Mouse (Mus musculus): ENCODE results near the gene Mrpl46. TPM values are rescaled to one million over a fixed set of nuclear protein-coding genes. Genes with fewer than 3 reads are reported as not detected.

Gene Mrpl46
- total RNA-seq, 2 experiments from 2014 or later: 25.8 to 31.8 TPM

GRCm38 (mm10) chr7:78769075-78769652 is 14.2 kb downstream of the Mrpl46 start:
- no peak for DNase-seq (ENCODE audit: extremely low spot score in 1 of 2, low spot score in 1 of 2)

GRCm38 (mm10) chr7:78767929-78768531 is 15.3 kb downstream of the Mrpl46 start:
- DNase-seq (ENCODE audit: extremely low spot score in 1 of 2, low spot score in 1 of 2): no peak

- DNase-seq (ENCODE audit: extremely low spot score in 1 of 2, low spot score in 1 of 2): peak; percentile 91 to 97
Observed at GRCm38 (mm10) chr7:78766019-78766683, 17.2 kb downstream of the Mrpl46 start.

DNA sequence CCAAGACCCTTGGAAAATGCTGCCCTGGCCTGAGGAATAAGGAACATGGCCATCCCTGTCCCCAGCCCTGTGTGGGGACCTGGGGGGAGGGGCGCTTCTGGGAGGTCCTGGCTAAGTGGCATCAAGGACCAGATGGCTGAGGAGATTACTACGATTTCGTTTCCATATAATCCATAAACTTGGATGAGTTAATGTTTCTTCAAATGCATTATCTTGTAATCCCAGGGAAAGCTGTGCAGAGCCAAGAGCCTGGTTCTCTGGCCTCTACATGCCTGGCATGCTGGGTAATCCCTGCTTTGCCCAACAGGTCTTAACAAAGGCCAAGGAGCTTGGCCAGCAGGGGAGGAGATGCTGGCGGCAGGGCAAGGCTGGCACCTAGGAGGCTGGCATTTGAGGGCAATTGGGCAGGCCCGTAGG is 18.1 kb downstream of the Mrpl46 start:
- DNase-seq (ENCODE audit: extremely low spot score in 1 of 2, low spot score in 1 of 2): no peak

GRCm38 (mm10) chr7:78763801-78764200 is 19.5 kb downstream of the Mrpl46 start:
- no peak for DNase-seq (ENCODE audit: extremely low spot score in 1 of 2, low spot score in 1 of 2)

DNA sequence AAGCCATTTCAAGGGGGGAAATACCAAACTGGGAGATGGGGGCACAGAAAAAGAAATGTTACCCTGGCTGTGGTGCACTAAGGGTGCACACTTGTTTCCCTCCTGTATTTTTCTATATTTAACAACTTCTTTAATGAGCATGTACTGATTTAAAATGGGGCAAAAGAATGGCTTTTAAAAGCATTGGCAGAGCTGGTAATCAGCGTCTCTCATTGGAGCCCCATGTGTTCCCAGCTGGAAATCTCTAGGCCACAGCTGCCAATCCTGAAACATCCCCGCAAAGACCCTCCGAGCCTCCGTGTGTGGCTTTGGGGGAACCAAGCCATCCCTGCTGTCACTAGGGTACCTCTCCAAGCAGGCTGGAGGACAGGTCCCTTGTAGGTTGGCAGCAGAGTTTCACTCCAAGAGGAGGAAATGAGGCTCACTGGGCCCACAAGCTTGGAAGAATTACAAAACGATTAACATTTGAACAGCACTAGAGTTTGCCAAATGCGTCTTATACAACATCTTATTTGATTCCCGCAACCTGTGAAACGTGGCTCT is 28.8 kb downstream of the Mrpl46 start:
- DNase-seq (ENCODE audit: extremely low spot score in 1 of 2, low spot score in 1 of 2): peak; percentile 13 to 18

DNA sequence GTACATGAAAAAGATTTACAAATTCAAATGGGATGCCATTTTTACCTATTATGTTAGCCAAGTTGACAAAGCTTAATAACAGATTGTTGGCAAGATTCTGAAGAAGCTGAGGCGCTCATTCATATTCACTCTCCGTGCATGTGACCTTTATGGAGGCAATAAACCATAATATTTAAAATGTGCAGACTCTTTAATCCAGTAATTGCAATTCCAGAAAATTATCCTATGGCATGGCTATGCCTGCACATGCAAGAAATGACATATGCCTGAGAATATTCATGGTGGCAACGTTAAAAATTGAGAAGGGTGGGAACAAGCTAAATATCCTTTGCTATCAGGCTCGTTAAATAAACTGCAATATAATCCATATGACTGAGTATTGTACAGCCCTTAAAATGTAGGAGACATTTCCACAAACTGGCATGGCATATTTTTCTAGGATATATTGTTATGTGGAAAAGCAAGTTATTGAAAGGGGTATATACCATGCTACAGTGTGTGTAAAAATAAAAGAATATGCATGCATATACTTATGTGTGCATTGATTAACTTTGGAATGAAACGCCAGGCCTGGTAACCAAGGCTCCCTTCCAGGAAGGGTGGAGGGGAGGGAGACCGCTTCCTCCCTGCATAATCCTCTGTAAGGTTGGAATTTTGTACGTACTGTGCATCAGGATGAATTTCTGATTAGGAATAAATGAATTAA is 29.4 kb downstream of the Mrpl46 start:
- DNase-seq (ENCODE audit: extremely low spot score in 1 of 2, low spot score in 1 of 2): no peak

- DNase-seq (ENCODE audit: extremely low spot score in 1 of 2, low spot score in 1 of 2): no peak
Observed at GRCm38 (mm10) chr7:78752961-78753360, 30.4 kb downstream of the Mrpl46 start.

- no peak for DNase-seq (ENCODE audit: extremely low spot score in 1 of 2, low spot score in 1 of 2)
Observed at GRCm38 (mm10) chr7:78743731-78744385, 39.5 kb downstream of the Mrpl46 start.

- DNase-seq (ENCODE audit: extremely low spot score in 1 of 2, low spot score in 1 of 2): no peak
Observed at GRCm38 (mm10) chr7:78739351-78740000, 43.9 kb downstream of the Mrpl46 start.

DNA sequence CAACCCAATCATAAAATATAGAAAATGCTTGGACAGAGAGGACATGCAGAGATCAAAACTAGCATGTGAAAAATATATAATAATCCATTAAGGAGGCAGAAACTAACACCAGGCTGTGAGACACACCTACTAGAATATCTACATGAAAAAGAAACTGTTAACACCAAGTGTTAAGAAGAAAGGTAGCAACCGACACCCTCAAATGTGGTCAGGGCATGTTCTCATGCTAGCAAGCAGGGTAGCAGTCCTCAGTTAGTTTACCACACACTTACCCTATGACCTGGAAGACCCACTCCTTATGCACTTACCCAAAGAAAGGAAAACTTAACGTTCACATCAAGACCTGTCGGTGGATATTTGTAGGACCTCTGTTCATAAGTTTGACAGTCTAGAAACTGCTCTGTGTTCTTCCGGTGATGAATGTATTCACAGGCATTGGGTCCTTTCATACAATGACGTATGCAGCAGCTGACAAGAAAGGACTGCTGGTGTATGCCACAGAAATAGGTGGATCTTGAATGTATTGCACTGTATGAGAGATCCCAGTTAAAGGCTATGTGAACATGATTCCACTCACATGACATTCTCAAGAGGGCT is 45.6 kb downstream of the Mrpl46 start, which contains the start of gene Ntrk3:
Gene Ntrk3, minus strand, starts transcription at position 399 of the 597 bp plus-strand sequence.
- no peak for DNase-seq (ENCODE audit: extremely low spot score in 1 of 2, low spot score in 1 of 2)

GRCm38 (mm10) chr7:78737196-78737595 is 46.1 kb downstream of the Mrpl46 start:
- no peak for DNase-seq (ENCODE audit: extremely low spot score in 1 of 2, low spot score in 1 of 2)

DNA sequence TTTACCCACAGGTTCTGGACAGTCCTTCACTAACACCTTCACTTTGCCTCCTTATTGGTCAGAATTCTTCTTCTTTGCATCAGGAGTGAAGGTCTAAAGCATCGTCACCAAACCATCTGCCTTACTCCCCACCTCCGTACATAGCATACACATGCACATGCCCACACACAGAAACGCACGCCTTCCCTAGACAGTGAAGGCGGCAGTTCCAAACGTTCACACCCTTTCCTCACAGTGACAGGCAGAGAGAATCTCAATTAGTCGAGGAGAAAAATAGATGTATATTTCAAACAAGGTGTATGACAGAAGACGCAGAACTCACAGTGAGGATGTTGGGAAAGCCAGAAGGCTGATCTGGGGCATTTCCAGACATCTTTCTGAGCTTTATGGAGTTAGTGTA is 51.9 kb downstream of the Mrpl46 start:
- DNase-seq (ENCODE audit: extremely low spot score in 1 of 2, low spot score in 1 of 2): no peak

Other genes starting within 250 kb of the Mrpl46 start
- gene Ntrk3, start 45.5 kb downstream of the Mrpl46 start, total RNA-seq (2021): 100 to 1,000 TPM; 171 to 232 TPM
- gene Mrps11, start 412 bp downstream of the Mrpl46 start, total RNA-seq (2021): 10 to 100 TPM; 32.7 to 39.8 TPM
- 1 to 10 TPM; 6.0 to 6.3 TPM for gene Det1, start 63.7 kb upstream of the Mrpl46 start, total RNA-seq (2021)
- 10 to 100 TPM; 21.5 to 23.1 TPM for gene Aen, start 112.3 kb upstream of the Mrpl46 start, total RNA-seq (2021)
- gene Isg20, start 129.9 kb upstream of the Mrpl46 start, total RNA-seq (2021): 1 to 10 TPM; 1.1 to 1.2 TPM